28 mouse cellular contexts compared by ENCODE assay signal in genomic region chr2:128786341-128786740, GRCm38 (mm10). TPM values are rescaled to one million over a fixed set of nuclear protein-coding genes. Genes with fewer than 3 reads are reported as not detected.
DNase-seq lines count a peak whose midpoint lies in the region; ATAC-seq and TF ChIP-seq lines count a peak whose summit lies in the region.
"Had no signal": no experiment of that assay in that cellular context is flagged by ENCODE, and none has a peak within 500 bp of the region (broad histone marks: within the 10 kb centered on the region; RNA-seq: fewer than 3 reads in every experiment).

No protein-coding gene starts in this region.

- H3K36me3 ChIP-seq in hindbrain, postnatal 0 days (ENCODE audit: insufficient read depth, low read length) = no peaks in the 10 kb centered on the region
- H3K36me3 ChIP-seq in hindbrain, embryonic 12.5 days = no peaks in the 10 kb centered on the region
- H3K36me3 ChIP-seq: G1E; neural tube, embryonic 12.5 days had no signal

- TF ChIP-seq CTCF in hindbrain, postnatal 0 days (IDR thresholded peaks at IDR 0.05; ENCODE audit: low read depth) = no peak

- no peak overlapping the region for H3K9ac ChIP-seq in hindbrain, postnatal 0 days (replicated peaks; ENCODE audit: low read length)
- no peak overlapping the region for H3K9ac ChIP-seq in hindbrain, embryonic 12.5 days
- H3K9ac ChIP-seq: embryonic facial prominence, embryonic 15.5 days; heart, embryonic 13.5 days; liver, embryonic 14.5 days; neural tube, embryonic 12.5 days had no signal

- H3K27me3 ChIP-seq in hindbrain, postnatal 0 days (ENCODE audit: insufficient read depth, low read length) = no peaks in the 10 kb centered on the region
- H3K27me3 ChIP-seq in hindbrain, embryonic 12.5 days = no peaks in the 10 kb centered on the region
- H3K27me3 ChIP-seq: embryonic facial prominence, embryonic 15.5 days; heart, embryonic 13.5 days; neural tube, embryonic 12.5 days had no signal

- peak; percentile 24; the same call in 1 of the 2 replicates for ATAC-seq in hindbrain, postnatal 0 days
- ATAC-seq in hindbrain, embryonic 12.5 days (ENCODE audit: low FRiP score) = no peak
- ATAC-seq: forebrain, embryonic 14.5 days; intestine, embryonic 16.5 days had no signal

- 34% methylated on average over 5 of the region's 5 CpGs for WGBS in hindbrain, postnatal 0 days
- 48% methylated on average over 5 of the region's 5 CpGs for WGBS in hindbrain, embryonic 12.5 days

- H3K4me2 ChIP-seq in hindbrain, postnatal 0 days (ENCODE audit: low read depth, low read length) = no peak overlapping the region
- H3K4me2 ChIP-seq in hindbrain, embryonic 12.5 days (replicated peaks) = no peak overlapping the region
- H3K4me2 ChIP-seq: embryonic facial prominence, embryonic 15.5 days; heart, embryonic 13.5 days; neural tube, embryonic 12.5 days had no signal

- no peaks in the 10 kb centered on the region for H3K9me3 ChIP-seq in hindbrain, postnatal 0 days (ENCODE audit: low read length)
- no peaks in the 10 kb centered on the region for H3K9me3 ChIP-seq in hindbrain, embryonic 12.5 days (replicated peaks)
- H3K9me3 ChIP-seq: embryonic facial prominence, embryonic 15.5 days; G1E; heart, embryonic 13.5 days; neural tube, embryonic 12.5 days had no signal

- no peaks in the 10 kb centered on the region for H3K4me1 ChIP-seq in hindbrain, postnatal 0 days (ENCODE audit: insufficient read depth, low read length)
- H3K4me1 ChIP-seq in hindbrain, embryonic 12.5 days = peaks cover 4% of the 10 kb centered on the region; the same call in 1 of the 2 replicates
- H3K4me1 ChIP-seq: embryonic facial prominence, embryonic 15.5 days had no signal

- H3K4me3 ChIP-seq in hindbrain, postnatal 0 days (ENCODE audit: low read length) = no peak overlapping the region
- H3K4me3 ChIP-seq in hindbrain, embryonic 12.5 days = no peak overlapping the region
- H3K4me3 ChIP-seq: embryonic facial prominence, embryonic 15.5 days; gastrocnemius, adult 2 months; heart, adult 2 months; heart, embryonic 13.5 days; neural tube, embryonic 12.5 days had no signal

- peak; percentile 35 for DNase-seq in embryo, embryonic 10.5 days (ENCODE audit: low spot score)
- DNase-seq in embryo, embryonic 10 days (ENCODE audit: low spot score) = no peak
- peak; percentile 6 for DNase-seq in hindbrain, postnatal 0 days (ENCODE audit: low spot score)
- DNase-seq in testis, postnatal 14 days (ENCODE audit: low spot score) = peak; percentile 76
- DNase-seq in testis, postnatal 10 days (ENCODE audit: low spot score) = no peak
- DNase-seq in left cerebral cortex, adult 8-10 months (ENCODE audit: low spot score in 2 of 2) = no peak
- DNase-seq: adrenal gland, adult 8-10 months; cerebellum, adult 8-10 months; cerebellum, postnatal 25 days; gastrocnemius, adult 2 months; gastrocnemius, postnatal 36 days; heart, adult 2 months; heart, postnatal 10 days; kidney, adult 8-10 months; kidney, postnatal 10 days; layer of hippocampus, postnatal 36 days; liver; lung, adult 2 months; lung, postnatal 10 days had no signal

- peak overlapping the region; percentile 29; the same call in 1 of the 2 replicates for H3K27ac ChIP-seq in hindbrain, postnatal 0 days
- no peak overlapping the region for H3K27ac ChIP-seq in hindbrain, embryonic 12.5 days
- H3K27ac ChIP-seq: embryonic facial prominence, embryonic 15.5 days; gastrocnemius, adult 2 months; heart, adult 2 months; heart, embryonic 13.5 days; liver, embryonic 14.5 days; macrophage; neural tube, embryonic 12.5 days had no signal

RNA-seq across cellular contexts. Expression of gene Tmem87b, which starts 31.6 kb away (rescaled TPM):
- total RNA-seq in hindbrain, postnatal 0 days (2014; rRNA removed) = 26.3 and 29.0 TPM in 2 replicates
- 35.2 and 38.5 TPM in 2 replicates for polyA plus RNA-seq in hindbrain, postnatal 0 days (2015; fragmentation: Nextera tagmentation; extraction: Ambion mirVana)
- polyA plus RNA-seq in hindbrain, embryonic 12.5 days (2016; fragmentation: Nextera tagmentation; extraction: Ambion mirVana) = 35.2 and 39.5 TPM in 2 replicates
- 10 to 100 TPM; 32.2 to 36.9 (median 32.9) TPM for total RNA-seq in left cerebral cortex, adult 8-10 months (2022)

Comparison
In these comparisons a context has a peak if more than half of its experiments do, and no peak if none do; other contexts are left out.
1. DNase-seq: peak in embryo, embryonic 10.5 days (single experiment), hindbrain, postnatal 0 days (single experiment) and testis, postnatal 14 days (single experiment); none in embryo, embryonic 10 days (single experiment), testis, postnatal 10 days (single experiment) and left cerebral cortex, adult 8-10 months (0 of 2).